Mouse (Mus musculus) cortical plate, adult 2 months (tissue): Measurements from ENCODE around the gene Scarf1.

Source experiments
- CTCF ChIP-seq: fragments of 200-500 bp; IDR thresholded peaks from 2 replicates; pipeline ENCODE4 v1.5.1; 2011; ENCODE audit warnings: mild to moderate bottlenecking, control low read depth, low read length; ENCODE audit not compliant: insufficient read depth; ENCODE audit errors: extremely low read depth
- POLR2A ChIP-seq: fragments of 200-500 bp; IDR thresholded peaks from 2 replicates; pipeline ENCODE4 v1.6.1; 2011; ENCODE audit warnings: mild to moderate bottlenecking, low read length, control low read depth; ENCODE audit not compliant: insufficient read depth; ENCODE audit errors: extremely low read depth

DNA sequence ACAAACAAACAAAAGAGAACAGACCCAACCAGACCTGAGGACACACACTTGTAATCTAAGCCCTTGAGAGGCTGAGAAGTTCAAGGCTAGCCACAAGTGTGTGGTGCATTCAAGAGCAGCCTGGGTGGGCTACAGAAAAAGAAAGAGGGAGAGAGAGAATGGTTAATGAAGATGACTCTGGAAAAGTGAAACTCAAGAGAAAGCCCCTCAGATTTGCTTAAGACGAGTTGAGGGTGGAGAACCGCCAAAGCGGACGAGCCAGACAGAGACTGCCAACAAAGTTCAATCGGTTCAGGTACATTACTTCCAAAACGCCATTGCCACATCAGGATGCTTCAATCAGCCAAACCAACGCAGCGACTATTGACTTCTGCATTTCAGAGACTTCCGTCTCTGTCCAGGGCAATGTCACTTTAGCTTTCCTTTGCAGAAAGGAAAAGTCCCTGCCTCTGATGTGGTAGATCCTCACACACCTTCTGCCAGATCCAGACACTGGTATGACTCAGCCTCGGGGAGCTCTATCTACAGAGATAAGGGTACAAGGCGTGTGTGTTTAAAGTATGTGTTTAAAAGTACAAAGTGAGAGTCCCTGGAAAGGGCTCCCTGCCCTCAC, 40.8 kb upstream of the Scarf1 start:
- TF ChIP-seq CTCF (no peak), POLR2A (no peak)
